Mouse (Mus musculus) G1E (cell line): ENCODE measurements around the gene D930020B18Rik. TPM values are rescaled to one million over a fixed set of nuclear protein-coding genes. Genes with fewer than 3 reads are reported as not detected.

Source experiments
- ATAC-seq: 2 replicates; pipeline ENCODE4 v1.8.0; 2016; ENCODE audit warnings: mild to moderate bottlenecking; ENCODE audit not compliant: insufficient number of reproducible peaks, poor library complexity, low FRiP score, severe bottlenecking; ENCODE audit errors: extremely low read depth
- DNase-seq: peaks from one replicate; pipeline ENCODE4 v3.0.0; 2012; ENCODE audit warnings: low spot score
- H3K27me3 ChIP-seq: 2 replicates; pipeline ENCODE4 v1.6.1; 2012; ENCODE audit warnings: mild to moderate bottlenecking, low read length, inconsistent platforms; ENCODE audit not compliant: insufficient read depth
- H3K36me3 ChIP-seq: replicated peaks from 2 replicates; pipeline ENCODE3; 2012; ENCODE audit warnings: mild to moderate bottlenecking, inconsistent platforms
- H3K4me1 ChIP-seq: 2 replicates; pipeline ENCODE4 v1.6.1; 2012; ENCODE audit warnings: low read depth, low read length, inconsistent platforms, mixed read lengths; ENCODE audit not compliant: insufficient read depth
- H3K4me3 ChIP-seq: 2 replicates; pipeline ENCODE4 v1.5.1; 2012; ENCODE audit warnings: low read depth, mild to moderate bottlenecking, inconsistent platforms, low read length, moderate library complexity, mixed read lengths
- H3K9me3 ChIP-seq: replicated peaks from 2 replicates; pipeline ENCODE4 v1.6.1; 2012; ENCODE audit warnings: inconsistent platforms
- CTCF ChIP-seq: IDR thresholded peaks from 2 replicates; pipeline ENCODE4 v1.5.1; 2012; ENCODE audit warnings: low read depth, low read length, inconsistent platforms, mixed read lengths
- GATA1 ChIP-seq: IDR thresholded peaks from 2 replicates; pipeline ENCODE4 v1.6.1; 2012; ENCODE audit warnings: borderline replicate concordance, low read length, inconsistent platforms, mixed read lengths
- GATA2 ChIP-seq: IDR thresholded peaks from 2 replicates; pipeline ENCODE4 v1.6.1; 2012; ENCODE audit warnings: low read depth, low read length, inconsistent platforms, borderline replicate concordance
- POLR2AphosphoS5 ChIP-seq: IDR thresholded peaks from 2 replicates; pipeline ENCODE4 v1.6.1; 2012; ENCODE audit warnings: low read depth, low read length, inconsistent platforms; ENCODE audit not compliant: insufficient replicate concordance
- TAL1 ChIP-seq: conservative IDR thresholded peaks from 2 replicates; pipeline ENCODE4 v1.6.1; 2012; ENCODE audit warnings: low read depth, low read length, inconsistent platforms, mixed read lengths
- polyA plus RNA-seq: library from polyadenylated mRNA; stranded (reverse); fragments of >175 nt; gene quantifications from 2 replicates; pipeline ENCODE4 v1.2.3, GENCODE M21; 2012
- total RNA-seq, 2 experiments: library from RNA; stranded (forward) in 1 of 2; stranded (reverse) in 1 of 2; fragments of 200-1000 nt in 1 of 2; fragments of >200 nt in 1 of 2; fragmentation: Nextera tagmentation in 1 of 2; gene quantifications; 2 replicates each; pipeline ENCODE4 v1.2.3; 2014 to 2017

The D930020B18Rik gene
- total and polyA plus RNA-seq, 3 experiments: 0.05 TPM; not detected in 2

DNA sequence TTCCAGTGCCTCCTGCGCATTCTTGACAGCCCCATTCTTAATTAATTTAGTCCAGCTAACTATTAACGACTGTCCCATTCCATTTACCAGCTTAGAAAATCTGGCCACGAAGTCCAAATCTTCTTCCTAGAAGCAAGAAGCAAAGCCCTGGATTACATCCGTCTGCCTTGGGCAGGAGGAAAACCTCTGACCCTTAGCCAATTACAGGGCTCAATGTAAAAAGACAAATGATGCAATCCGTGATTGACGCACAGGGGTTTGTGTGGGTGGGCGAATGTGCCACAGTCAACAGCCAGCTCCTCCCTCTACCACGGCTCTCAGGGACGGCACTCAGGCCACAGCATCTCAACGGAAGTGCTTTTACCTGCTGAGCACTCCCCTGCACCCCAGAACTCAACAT is 29.8 kb upstream of the D930020B18Rik start:
- H3K9me3 ChIP-seq: no peaks in the 10 kb centered on the region
- DNase-seq (no peak), ATAC-seq (no peak)
- H3K36me3 ChIP-seq: peaks cover 95% of the 10 kb centered on the region
- H3K4me1 ChIP-seq: peaks cover 2% of the 10 kb centered on the region; the same call in 1 of the 2 replicates
- no peaks in the 10 kb centered on the region for H3K27me3 ChIP-seq
- no peak overlapping the region for H3K4me3 ChIP-seq
- TF ChIP-seq GATA1 (no peak), CTCF (no peak), GATA2 (no peak), POLR2AphosphoS5 (no peak), TAL1 (no peak)

DNA sequence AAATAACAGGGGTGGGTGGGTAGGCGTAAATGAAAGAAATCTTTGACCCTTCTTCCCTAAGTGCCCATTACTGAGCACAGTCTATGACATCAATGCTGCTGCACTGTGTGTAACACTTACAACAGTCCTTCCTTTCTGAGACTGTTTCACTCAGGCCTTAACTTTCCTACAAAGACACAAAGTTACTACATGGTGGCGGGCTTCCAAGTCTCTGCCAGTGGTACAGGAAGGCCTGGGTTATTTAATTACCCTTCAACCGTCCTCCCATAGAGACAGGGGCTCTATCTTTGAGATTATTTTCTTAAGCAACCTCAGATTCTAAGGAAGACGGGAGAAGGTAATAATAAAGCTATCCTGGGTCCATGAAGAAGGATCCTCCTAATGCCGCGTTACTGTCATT is 28.9 kb upstream of the D930020B18Rik start:
- no peak for ATAC-seq
- Histone ChIP-seq H3K4me3 (no peak overlapping the region), H3K9me3 (no peaks in the 10 kb centered on the region), H3K4me1 (peaks cover 2% of the 10 kb centered on the region; the same call in 1 of the 2 replicates), H3K27me3 (no peaks in the 10 kb centered on the region), H3K36me3 (peaks cover 95% of the 10 kb centered on the region)
- DNase-seq: no peak
- no peak for TF ChIP-seq CTCF
- no peak for TF ChIP-seq GATA2
- no peak for TF ChIP-seq GATA1
- no peak for TF ChIP-seq TAL1
- TF ChIP-seq POLR2AphosphoS5: no peak

DNA sequence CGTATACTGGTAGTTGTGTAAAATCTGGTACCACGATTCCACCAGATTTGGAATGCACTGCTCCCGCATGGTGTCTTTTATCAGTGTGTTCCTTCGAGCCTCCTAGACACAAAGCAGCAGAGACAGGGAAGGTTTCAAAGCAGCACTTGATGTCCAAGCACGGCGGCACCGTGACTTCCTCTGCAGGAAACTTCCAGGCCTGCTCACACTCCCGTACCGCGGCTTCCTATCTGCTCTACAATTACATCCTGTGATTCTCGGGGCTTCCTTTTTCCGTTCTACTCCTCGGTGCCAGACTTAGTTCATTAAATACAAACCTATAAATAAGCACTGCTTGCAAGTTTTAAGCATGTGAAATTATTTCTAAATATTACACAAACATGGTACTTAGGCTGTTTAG is 27.8 kb upstream of the D930020B18Rik start:
- DNase-seq: no peak
- no peak overlapping the region for H3K4me3 ChIP-seq
- no peaks in the 10 kb centered on the region for H3K27me3 ChIP-seq
- no peaks in the 10 kb centered on the region for H3K9me3 ChIP-seq
- H3K36me3 ChIP-seq: peaks cover 95% of the 10 kb centered on the region
- H3K4me1 ChIP-seq: no peaks in the 10 kb centered on the region
- ATAC-seq: no peak
- TF ChIP-seq CTCF: no peak
- no peak for TF ChIP-seq GATA2
- no peak for TF ChIP-seq GATA1
- TF ChIP-seq POLR2AphosphoS5: no peak
- TF ChIP-seq TAL1: no peak

DNA sequence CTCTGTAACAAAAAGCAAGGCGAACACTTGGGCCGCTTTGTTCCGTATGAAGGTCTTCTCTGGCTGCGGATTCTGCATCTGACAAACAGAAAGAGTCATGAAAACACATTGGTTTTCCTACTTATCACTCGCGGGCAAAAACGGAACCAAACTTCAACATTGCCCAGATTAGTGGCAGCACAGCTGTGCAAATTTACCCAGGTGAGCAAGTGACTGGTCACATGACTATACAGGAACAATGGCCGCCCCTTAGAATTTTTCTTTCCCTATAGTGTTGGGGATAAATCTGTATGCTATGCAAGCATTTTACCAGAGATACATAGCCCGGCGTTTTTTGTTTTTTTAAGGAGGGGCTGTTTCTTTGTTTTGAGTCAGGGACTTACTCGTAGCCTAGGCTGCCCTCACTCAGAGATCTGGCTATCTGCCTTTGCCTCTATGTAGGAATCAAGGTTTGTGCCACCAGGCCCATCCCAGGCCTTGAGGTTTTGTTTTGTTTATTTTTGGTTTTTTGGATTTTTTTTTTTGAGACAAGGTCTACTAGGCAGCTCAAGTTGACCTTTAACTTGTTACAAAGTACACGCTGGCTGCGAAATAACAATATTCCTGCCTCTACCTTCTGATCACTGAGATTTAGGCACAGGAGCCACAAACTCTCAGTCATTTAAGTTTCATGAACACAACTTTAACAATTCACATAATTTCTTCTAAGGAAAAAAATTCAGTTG is 26.1 kb upstream of the D930020B18Rik start:
- no peak for ATAC-seq
- H3K4me1 ChIP-seq: no peaks in the 10 kb centered on the region; the same call in 1 of the 2 replicates

DNA sequence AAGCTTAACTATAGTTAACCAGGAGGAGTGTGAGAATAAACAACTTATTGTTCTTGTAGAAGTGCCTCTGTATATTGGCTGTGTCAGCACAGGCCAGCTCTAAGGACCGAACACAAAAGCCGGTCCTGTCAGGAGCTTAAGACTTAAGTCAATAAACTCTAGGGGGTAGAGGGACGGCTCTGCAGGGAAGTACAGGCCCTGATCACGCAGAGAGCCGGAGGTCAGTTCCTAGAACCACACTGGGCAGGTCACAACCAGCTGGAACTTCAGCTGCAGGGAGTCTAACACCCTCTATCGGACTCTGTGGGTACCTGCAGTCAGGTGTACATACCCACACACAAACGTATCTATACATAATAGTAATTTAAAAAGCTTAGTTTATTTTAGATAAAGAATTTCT is 25.5 kb upstream of the D930020B18Rik start:
- Histone ChIP-seq H3K9me3 (no peaks in the 10 kb centered on the region), H3K36me3 (peaks cover 96% of the 10 kb centered on the region), H3K4me3 (no peak overlapping the region), H3K4me1 (no peaks in the 10 kb centered on the region; the same call in 1 of the 2 replicates), H3K27me3 (no peaks in the 10 kb centered on the region)
- no peak for ATAC-seq
- no peak for DNase-seq
- TF ChIP-seq GATA1 (no peak), GATA2 (no peak), CTCF (no peak), POLR2AphosphoS5 (no peak), TAL1 (no peak)

More for the DNA sequence above, 26.1 kb upstream of the D930020B18Rik start:
- no peak for TF ChIP-seq GATA1
- H3K4me3 ChIP-seq: no peak overlapping the region
- no peaks in the 10 kb centered on the region for H3K27me3 ChIP-seq
- peaks cover 96% of the 10 kb centered on the region for H3K36me3 ChIP-seq
- no peaks in the 10 kb centered on the region for H3K9me3 ChIP-seq
- DNase-seq: no peak

DNA sequence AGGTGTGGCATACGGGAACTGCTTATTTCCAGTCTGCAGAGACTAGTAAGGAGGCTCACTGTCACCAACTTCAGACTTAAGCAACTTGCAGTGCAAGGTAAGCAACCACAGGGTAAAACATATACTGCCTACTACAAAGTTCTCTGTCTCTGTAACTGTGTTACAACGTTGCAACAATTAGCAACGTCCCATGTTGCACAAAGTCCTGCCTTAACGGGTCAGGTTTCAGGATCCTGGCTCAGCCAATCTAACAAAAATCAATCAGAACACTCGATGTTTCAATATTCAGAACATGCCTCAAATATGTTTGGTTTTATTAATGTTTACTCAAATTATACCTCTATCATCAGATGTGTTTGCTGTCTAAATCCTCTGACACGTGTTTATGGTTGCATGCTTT is 19.0 kb upstream of the D930020B18Rik start:
- no peak for DNase-seq
- H3K27me3 ChIP-seq: no peaks in the 10 kb centered on the region
- TF ChIP-seq CTCF (no peak), GATA1 (no peak), POLR2AphosphoS5 (no peak), GATA2 (no peak), TAL1 (no peak)
- no peak for ATAC-seq
- peaks cover 18% of the 10 kb centered on the region for H3K4me1 ChIP-seq
- peaks cover 67% of the 10 kb centered on the region for H3K36me3 ChIP-seq
- H3K4me3 ChIP-seq: no peak overlapping the region
- no peaks in the 10 kb centered on the region for H3K9me3 ChIP-seq

DNA sequence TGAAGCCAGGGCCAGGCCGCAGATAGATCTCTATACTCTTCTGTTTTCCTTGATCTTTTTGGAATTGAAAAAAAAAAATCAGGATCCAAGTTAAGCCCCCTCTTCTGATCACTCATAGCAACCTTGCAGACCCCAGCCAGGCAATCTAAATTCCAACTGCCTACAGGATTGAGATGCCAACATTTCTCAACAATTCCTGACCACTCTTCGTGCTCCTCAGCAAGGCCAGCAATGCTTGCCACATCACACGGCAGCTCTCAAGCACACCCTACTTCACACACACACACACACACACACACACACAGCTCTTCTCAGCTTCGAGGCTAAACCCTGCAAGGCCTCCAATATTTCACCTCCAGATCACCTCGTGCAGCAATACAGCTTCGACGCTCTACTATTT is 17.7 kb upstream of the D930020B18Rik start:
- ATAC-seq: no peak
- TF ChIP-seq TAL1 (no peak), CTCF (no peak), GATA1 (no peak), GATA2 (no peak), POLR2AphosphoS5 (no peak)

More for the DNA sequence above, 17.7 kb upstream of the D930020B18Rik start:
- H3K4me1 ChIP-seq: peaks cover 30% of the 10 kb centered on the region
- peak overlapping the region; percentile 46; the same call in 1 of the 2 replicates for H3K4me3 ChIP-seq
- H3K27me3 ChIP-seq: no peaks in the 10 kb centered on the region
- H3K9me3 ChIP-seq: no peaks in the 10 kb centered on the region
- H3K36me3 ChIP-seq: peaks cover 55% of the 10 kb centered on the region
- no peak for DNase-seq
